Mouse (Mus musculus): Measurements from ENCODE around the gene Myo7a. TPM values are rescaled to one million over a fixed set of nuclear protein-coding genes. Genes with fewer than 3 reads are reported as not detected.

Gene Myo7a
- total and polyA plus RNA-seq, 3 experiments, result 11.3 to 28.0 (median 12.9) TPM

GRCm38 (mm10) chr7:98147766-98148165 is 28.4 kb upstream of the Myo7a start:
- H3K27me3 ChIP-seq (replicated peaks), result peaks cover 15% of the 10 kb centered on the region
- H3K27ac ChIP-seq (ENCODE audit: insufficient read depth, low read depth), result no peak overlapping the region
- in situ Hi-C loops (cut with MboI; ENCODE audit: low pct_ligation_motif_present, low pct_unique_long_range_greater_than_20kb, low sequenced_read_pairs), result no loop called here
- no peak for DNase-seq (ENCODE audit: extremely low read depth)
- TF ChIP-seq USF2 (conservative IDR thresholded peaks at IDR 0.05; ENCODE audit: low read depth, low read length) (no peak), ZKSCAN1 (IDR thresholded peaks at IDR 0.05; ENCODE audit: borderline replicate concordance, low read depth, low read length) (no peak), PAX5 (IDR thresholded peaks at IDR 0.05; ENCODE audit: low read length) (no peak), MAZ (IDR thresholded peaks at IDR 0.05; ENCODE audit: low read depth, low read length) (no peak), TCF12 (IDR thresholded peaks at IDR 0.05; ENCODE audit: low read depth, low read length) (no peak), CTCF (conservative IDR thresholded peaks at IDR 0.05 in 1 of 2, IDR thresholded peaks at IDR 0.05 in 1 of 2; ENCODE audit: low read depth in 2 of 2, low read length in 2 of 2) (no peak), UBTF (IDR thresholded peaks at IDR 0.05; ENCODE audit: low read depth, low read length) (no peak), ZC3H11A (IDR thresholded peaks at IDR 0.05; ENCODE audit: low read depth, low read length) (no peak), MXI1 (IDR thresholded peaks at IDR 0.05; ENCODE audit: low read depth, low read length) (no peak)
- no peak overlapping the region for H3K9ac ChIP-seq (ENCODE audit: insufficient read depth, low read depth)
- no peak overlapping the region for H3K4me2 ChIP-seq (ENCODE audit: insufficient read depth, low read depth, poor library complexity, severe bottlenecking)
- no peaks in the 10 kb centered on the region for H3K9me3 ChIP-seq (replicated peaks; ENCODE audit: low read length)
- H3K79me2 ChIP-seq (replicated peaks; ENCODE audit: control insufficient read depth, extremely low read depth, insufficient read depth, poor library complexity, severe bottlenecking), result no peaks in the 10 kb centered on the region
- dilution Hi-C loops (cut with MboI; ENCODE audit: extremely low pct_ligation_motif_present, extremely low pct_unique_long_range_greater_than_20kb, low sequenced_read_pairs), result no loop called here
- H3K36me3 ChIP-seq (replicated peaks in 1 of 2; ENCODE audit: control insufficient read depth in 1 of 2, insufficient read depth in 1 of 2, low read length in 1 of 2), result no peaks in the 10 kb centered on the region
- no peak overlapping the region for H3K4me3 ChIP-seq (replicated peaks in 1 of 3; ENCODE audit: low read depth in 2 of 3, low read length in 2 of 3, poor library complexity in 1 of 3)
- peaks cover 9 to 10% of the 10 kb centered on the region in 2 experiments for H3K4me1 ChIP-seq (ENCODE audit: control insufficient read depth in 1 of 2, insufficient read depth in 2 of 2)

DNA sequence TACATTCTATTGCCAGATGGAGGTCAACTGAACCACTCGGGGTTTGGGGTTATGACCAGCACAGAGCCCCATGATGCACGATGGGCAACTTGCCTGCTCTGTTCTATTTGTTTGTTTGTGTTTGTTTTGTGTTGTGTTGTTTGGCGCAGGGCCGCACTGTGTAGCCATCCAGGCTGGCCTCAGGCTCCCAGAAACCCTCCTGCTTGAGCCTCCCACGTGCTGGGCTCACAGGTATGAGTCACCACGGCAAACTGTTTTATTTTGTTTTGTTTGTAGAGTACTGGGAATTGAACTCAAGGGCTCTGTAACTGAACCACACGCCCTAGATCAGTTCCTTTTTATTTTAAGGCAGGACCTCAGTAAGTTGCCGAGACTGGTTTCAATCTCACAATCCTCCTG is 27.1 kb upstream of the Myo7a start:
- H3K4me1 ChIP-seq (ENCODE audit: control insufficient read depth in 1 of 2, insufficient read depth in 2 of 2), result peaks cover 2 to 9% of the 10 kb centered on the region in 2 experiments

DNA sequence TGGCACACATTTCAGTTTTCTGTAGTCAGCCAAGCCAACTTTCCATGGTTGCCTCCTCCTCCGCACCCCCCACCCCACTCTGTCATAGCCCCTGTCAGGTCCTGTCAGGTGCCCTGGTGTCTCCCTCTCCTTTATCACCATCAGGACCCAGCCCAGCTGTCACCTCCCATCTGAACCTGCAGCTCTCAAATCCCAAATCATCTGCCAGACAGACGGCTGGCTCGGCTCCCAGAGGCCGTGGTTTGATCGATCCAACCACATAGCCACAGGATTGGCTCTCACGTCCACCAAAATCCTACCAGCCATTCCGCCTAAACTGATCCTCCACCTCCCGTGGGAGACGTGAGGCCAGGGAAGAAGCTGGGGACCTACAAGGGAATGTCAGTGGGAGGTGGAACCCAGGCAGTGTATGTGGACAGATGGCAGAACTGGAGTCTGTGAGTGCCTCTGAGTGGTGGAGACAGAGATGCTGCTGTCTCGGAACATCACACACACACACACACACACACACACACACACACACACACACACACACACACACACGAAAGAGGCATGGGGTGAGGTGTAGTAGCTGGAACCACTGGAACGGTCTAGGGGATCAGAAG is 26.6 kb upstream of the Myo7a start:
- Histone ChIP-seq H3K27ac (ENCODE audit: insufficient read depth, low read depth) (no peak overlapping the region), H3K79me2 (replicated peaks; ENCODE audit: control insufficient read depth, extremely low read depth, insufficient read depth, poor library complexity, severe bottlenecking) (no peaks in the 10 kb centered on the region), H3K9ac (ENCODE audit: insufficient read depth, low read depth) (no peak overlapping the region), H3K4me1 (ENCODE audit: control insufficient read depth in 1 of 2, insufficient read depth in 2 of 2) (peaks cover 5 to 9% of the 10 kb centered on the region in 2 experiments), H3K4me3 (replicated peaks in 1 of 3; ENCODE audit: low read depth in 2 of 3, low read length in 2 of 3, poor library complexity in 1 of 3) (no peak overlapping the region), H3K27me3 (replicated peaks) (peaks cover 15% of the 10 kb centered on the region), H3K9me3 (replicated peaks; ENCODE audit: low read length) (no peaks in the 10 kb centered on the region), H3K4me2 (ENCODE audit: insufficient read depth, low read depth, poor library complexity, severe bottlenecking) (no peak overlapping the region), H3K36me3 (replicated peaks in 1 of 2; ENCODE audit: control insufficient read depth in 1 of 2, insufficient read depth in 1 of 2, low read length in 1 of 2) (no peaks in the 10 kb centered on the region)
- no peak for TF ChIP-seq USF2 (conservative IDR thresholded peaks at IDR 0.05; ENCODE audit: low read depth, low read length)
- TF ChIP-seq MEF2A (IDR thresholded peaks at IDR 0.05; ENCODE audit: borderline replicate concordance, low read depth, low read length), result no peak
- TF ChIP-seq ZC3H11A (IDR thresholded peaks at IDR 0.05; ENCODE audit: low read depth, low read length), result no peak
- no peak for TF ChIP-seq MAFK (IDR thresholded peaks at IDR 0.05; ENCODE audit: insufficient replicate concordance, low read length)
- TF ChIP-seq PAX5 (IDR thresholded peaks at IDR 0.05; ENCODE audit: low read length), result no peak
- TF ChIP-seq BHLHE40 (IDR thresholded peaks at IDR 0.05; ENCODE audit: low read depth, low read length), result no peak
- TF ChIP-seq JUND (conservative IDR thresholded peaks at IDR 0.05; ENCODE audit: low read depth, low read length), result no peak
- no peak for TF ChIP-seq KAT2A (IDR thresholded peaks at IDR 0.05; ENCODE audit: insufficient replicate concordance, low read length)
- no peak for TF ChIP-seq MAZ (IDR thresholded peaks at IDR 0.05; ENCODE audit: low read depth, low read length)
- TF ChIP-seq ZNF384 (IDR thresholded peaks at IDR 0.05; ENCODE audit: low read depth, low read length), result no peak
- TF ChIP-seq TCF12 (IDR thresholded peaks at IDR 0.05; ENCODE audit: low read depth, low read length), result no peak
- TF ChIP-seq E2F4 (IDR thresholded peaks at IDR 0.05; ENCODE audit: insufficient replicate concordance, low read depth, low read length), result no peak
- TF ChIP-seq SIN3A (IDR thresholded peaks at IDR 0.05; ENCODE audit: low read length), result no peak
- TF ChIP-seq TBP (conservative IDR thresholded peaks at IDR 0.05; ENCODE audit: low read depth, low read length), result no peak
- no peak for TF ChIP-seq IRF4 (IDR thresholded peaks at IDR 0.05; ENCODE audit: low read depth, low read length)
- DNase-seq (ENCODE audit: extremely low read depth), result no peak
- dilution Hi-C loops (cut with MboI; ENCODE audit: extremely low pct_ligation_motif_present, extremely low pct_unique_long_range_greater_than_20kb, low sequenced_read_pairs), result no loop called here
- in situ Hi-C loops (cut with MboI; ENCODE audit: low pct_ligation_motif_present, low pct_unique_long_range_greater_than_20kb, low sequenced_read_pairs), result no loop called here

More for the DNA sequence above, 27.1 kb upstream of the Myo7a start:
- dilution Hi-C loops (cut with MboI; ENCODE audit: extremely low pct_ligation_motif_present, extremely low pct_unique_long_range_greater_than_20kb, low sequenced_read_pairs), result no loop called here
- H3K4me3 ChIP-seq (replicated peaks in 1 of 3; ENCODE audit: low read depth in 2 of 3, low read length in 2 of 3, poor library complexity in 1 of 3), result no peak overlapping the region
- no peaks in the 10 kb centered on the region for H3K79me2 ChIP-seq (replicated peaks; ENCODE audit: control insufficient read depth, extremely low read depth, insufficient read depth, poor library complexity, severe bottlenecking)
- TF ChIP-seq BHLHE40 (IDR thresholded peaks at IDR 0.05; ENCODE audit: low read depth, low read length) (peak; percentile 43; the same call in 1 of the 2 replicates), TCF12 (IDR thresholded peaks at IDR 0.05; ENCODE audit: low read depth, low read length) (no peak), GABPA (IDR thresholded peaks at IDR 0.05; ENCODE audit: insufficient replicate concordance, low read depth, low read length) (no peak), ZKSCAN1 (IDR thresholded peaks at IDR 0.05; ENCODE audit: borderline replicate concordance, low read depth, low read length) (no peak), JUN (IDR thresholded peaks at IDR 0.05; ENCODE audit: insufficient read depth, low read depth, low read length) (no peak), NRF1 (IDR thresholded peaks at IDR 0.05; ENCODE audit: low read depth, low read length) (no peak), MXI1 (IDR thresholded peaks at IDR 0.05; ENCODE audit: low read depth, low read length) (no peak), ZNF384 (IDR thresholded peaks at IDR 0.05; ENCODE audit: low read depth, low read length) (no peak)
- DNase-seq (ENCODE audit: extremely low read depth), result no peak
- peaks cover 15% of the 10 kb centered on the region for H3K27me3 ChIP-seq (replicated peaks)
- no peaks in the 10 kb centered on the region for H3K36me3 ChIP-seq (replicated peaks in 1 of 2; ENCODE audit: control insufficient read depth in 1 of 2, insufficient read depth in 1 of 2, low read length in 1 of 2)
- H3K9ac ChIP-seq (ENCODE audit: insufficient read depth, low read depth), result no peak overlapping the region
- H3K4me2 ChIP-seq (ENCODE audit: insufficient read depth, low read depth, poor library complexity, severe bottlenecking), result no peak overlapping the region
- no peaks in the 10 kb centered on the region for H3K9me3 ChIP-seq (replicated peaks; ENCODE audit: low read length)
- in situ Hi-C loops (cut with MboI; ENCODE audit: low pct_ligation_motif_present, low pct_unique_long_range_greater_than_20kb, low sequenced_read_pairs), result no loop called here
- H3K27ac ChIP-seq (ENCODE audit: insufficient read depth, low read depth), result no peak overlapping the region

All from CH12.LX (cell line).